Mouse (Mus musculus) lung, postnatal 0 days (tissue): ENCODE results near the gene Afg3l1. TPM values are rescaled to one million over a fixed set of nuclear protein-coding genes. Genes with fewer than 3 reads are reported as not detected.
"Not testable (repeated sequence)": the region's sequence is repeated elsewhere in the genome, so short reads cannot be mapped to it uniquely, and the experiment has no call there.

ENCODE experiments used
- ATAC-seq: fragments of 200-750 bp; cut with Nextera tagmentation; 2 replicates; pipeline ENCODE4 v1.8.0; 2017; ENCODE audit warnings: moderate library complexity
- DNase-seq: peaks from one replicate; pipeline ENCODE4 v3.0.0-alpha.2; 2016; ENCODE audit warnings: low spot score
- H3K27ac ChIP-seq: fragments of 300-500 bp; sonication (generic); 2 replicates; pipeline ENCODE4 v1.5.1; 2014; ENCODE audit warnings: antibody characterized with exemption, mild to moderate bottlenecking, low read length, mixed read lengths
- H3K27me3 ChIP-seq: fragments of 300-500 bp; sonication (generic); replicated peaks from 2 replicates; pipeline ENCODE4 v1.6.1; 2014; ENCODE audit warnings: low read length, mixed read lengths; ENCODE audit not compliant: insufficient read depth
- H3K36me3 ChIP-seq: fragments of 300-500 bp; sonication (generic); 2 replicates; pipeline ENCODE4 v1.6.1; 2014; ENCODE audit warnings: low read length, mixed read lengths; ENCODE audit not compliant: insufficient read depth
- H3K4me1 ChIP-seq: fragments of 300-500 bp; sonication (generic); 2 replicates; pipeline ENCODE4 v1.6.1; 2014; ENCODE audit warnings: antibody characterized with exemption, low read depth, low read length, mixed read lengths; ENCODE audit not compliant: insufficient read depth
- H3K4me2 ChIP-seq: fragments of 300-500 bp; sonication (generic); replicated peaks from 2 replicates; pipeline ENCODE4 v1.6.1; 2014; ENCODE audit warnings: low read depth, mild to moderate bottlenecking, low read length, moderate library complexity, mixed read lengths
- H3K4me3 ChIP-seq: fragments of 300-500 bp; sonication (generic); 2 replicates; pipeline ENCODE4 v1.5.1; 2014; ENCODE audit warnings: low read depth, low read length
- H3K9ac ChIP-seq: fragments of 300-500 bp; sonication (generic); replicated peaks from 2 replicates; pipeline ENCODE4 v1.6.1; 2014; ENCODE audit warnings: low read depth, mild to moderate bottlenecking
- H3K9me3 ChIP-seq: fragments of 300-500 bp; sonication (generic); 2 replicates; pipeline ENCODE4 v1.6.1; 2016; ENCODE audit warnings: low read length, mixed read lengths
- CTCF ChIP-seq: IDR thresholded peaks from 2 replicates; pipeline ENCODE4 v1.5.1; 2016; ENCODE audit warnings: antibody characterized with exemption, mild to moderate bottlenecking
- EP300 ChIP-seq: IDR thresholded peaks from 2 replicates; pipeline ENCODE4 v1.6.1; 2016; ENCODE audit warnings: antibody characterized with exemption, mild to moderate bottlenecking, control low read depth
- WGBS: fragments of 180-500 bp; shearing (Covaris S2); extraction: QIAGEN DNeasy Blood & Tissue Kit; methylation state at CpG from one replicate; pipeline ENCODE4 v1.1.7; 2014; 5-methylcytosine and 5-hydroxymethylcytosine counted together
- polyA plus RNA-seq: library from polyadenylated mRNA; unstranded; fragments of >200 nt; fragmentation: Nextera tagmentation; extraction: Ambion mirVana; gene quantifications from 2 replicates; pipeline ENCODE4 v1.2.1, GENCODE M21; 2015

Gene Afg3l1
- polyA plus RNA-seq, result 28.3 and 32.1 TPM in 2 replicates

DNA sequence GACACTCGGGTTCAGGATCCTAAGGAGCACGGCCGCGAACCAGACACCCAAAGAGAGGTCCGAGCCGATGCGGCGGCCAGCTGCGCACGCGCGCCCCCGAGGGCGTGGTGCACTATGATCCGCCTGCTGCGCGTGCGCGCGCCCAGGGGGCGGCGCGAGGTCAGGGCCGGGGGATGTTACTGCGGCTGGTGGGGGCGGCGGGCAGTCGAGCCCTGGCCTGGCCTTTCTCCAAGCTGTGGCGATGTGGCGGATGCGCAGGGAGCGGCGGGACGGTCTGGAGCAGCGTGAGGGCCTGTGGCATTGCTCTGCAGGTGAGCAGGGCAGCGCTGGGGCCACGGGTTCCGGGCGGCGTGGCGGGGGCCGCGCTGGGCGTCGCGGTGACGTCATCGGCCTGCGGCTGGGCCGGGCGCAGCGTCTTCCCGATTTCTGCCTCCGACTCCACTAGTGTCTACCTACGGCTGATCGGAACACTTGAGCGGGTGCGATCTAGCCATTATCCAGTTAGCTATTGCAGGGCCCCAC is at the start of gene Afg3l1:
TSS of gene Afg3l1 (plus strand) at position 167 of the 522 bp plus-strand sequence.
- Histone ChIP-seq H3K9me3 (no peaks in the 10 kb centered on the region), H3K4me2 (peak within 1 kb of the TSS; percentile 73), H3K9ac (peak within 1 kb of the TSS; percentile 51), H3K4me3 (peak within 1 kb of the TSS; percentile 93), H3K4me1 (peaks cover 11% of the 10 kb centered on the region; the same call in 1 of the 2 replicates), H3K27me3 (no peaks in the 10 kb centered on the region), H3K27ac (peak within 1 kb of the TSS; percentile 83), H3K36me3 (peaks cover 7% of the 10 kb centered on the region; the same call in 1 of the 2 replicates)
- under 1% methylated on average over 56 of the region's 58 CpGs for WGBS
- TF ChIP-seq CTCF, result peak; percentile 23; the same call in 1 of the 2 replicates
- no peak for TF ChIP-seq EP300
- DNase-seq, result peak; percentile 91
- peak; percentile 98 for ATAC-seq

DNA sequence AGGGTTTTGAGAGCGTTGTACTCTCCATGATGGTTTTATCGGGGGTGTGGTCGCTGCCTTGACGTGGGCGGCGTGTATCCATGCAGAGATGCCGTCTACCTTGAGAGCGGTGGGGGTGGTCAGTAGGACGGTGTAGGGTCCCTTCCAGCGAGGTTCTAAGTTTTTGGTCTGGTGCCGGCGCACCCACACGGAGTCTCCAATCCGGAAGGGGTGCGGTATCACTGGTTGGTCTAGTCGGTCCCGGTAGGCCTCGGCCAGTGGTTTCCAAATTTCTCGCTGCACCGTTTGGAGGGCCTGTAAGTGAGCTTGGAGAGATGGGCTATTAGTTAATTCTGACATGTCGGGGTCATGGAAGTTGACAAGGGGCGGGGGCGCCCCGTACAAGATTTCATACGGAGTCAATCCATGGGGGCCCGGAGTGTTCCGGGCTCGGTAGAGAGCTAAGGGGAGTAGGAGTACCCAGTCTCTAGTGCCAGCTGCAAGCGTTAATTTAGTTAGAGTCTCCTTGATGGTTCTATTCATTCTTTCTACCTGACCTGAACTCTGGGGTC is 49.3 kb upstream of the Afg3l1 start:
- H3K9me3 ChIP-seq, result peaks cover 7% of the 10 kb centered on the region; the same call in 1 of the 2 replicates
- no peaks in the 10 kb centered on the region for H3K4me1 ChIP-seq
- WGBS, result 97% methylated on average over 29 of the region's 29 CpGs
- no peak for DNase-seq
- TF ChIP-seq CTCF (no peak), EP300 (no peak)
- H3K27me3 ChIP-seq, result no peaks in the 10 kb centered on the region
- no peak overlapping the region for H3K4me3 ChIP-seq
- no peak for ATAC-seq
- H3K36me3 ChIP-seq, result no peaks in the 10 kb centered on the region
- H3K27ac ChIP-seq, result no peak overlapping the region
- H3K4me2 ChIP-seq, result no peak overlapping the region
- H3K9ac ChIP-seq, result no peak overlapping the region

DNA sequence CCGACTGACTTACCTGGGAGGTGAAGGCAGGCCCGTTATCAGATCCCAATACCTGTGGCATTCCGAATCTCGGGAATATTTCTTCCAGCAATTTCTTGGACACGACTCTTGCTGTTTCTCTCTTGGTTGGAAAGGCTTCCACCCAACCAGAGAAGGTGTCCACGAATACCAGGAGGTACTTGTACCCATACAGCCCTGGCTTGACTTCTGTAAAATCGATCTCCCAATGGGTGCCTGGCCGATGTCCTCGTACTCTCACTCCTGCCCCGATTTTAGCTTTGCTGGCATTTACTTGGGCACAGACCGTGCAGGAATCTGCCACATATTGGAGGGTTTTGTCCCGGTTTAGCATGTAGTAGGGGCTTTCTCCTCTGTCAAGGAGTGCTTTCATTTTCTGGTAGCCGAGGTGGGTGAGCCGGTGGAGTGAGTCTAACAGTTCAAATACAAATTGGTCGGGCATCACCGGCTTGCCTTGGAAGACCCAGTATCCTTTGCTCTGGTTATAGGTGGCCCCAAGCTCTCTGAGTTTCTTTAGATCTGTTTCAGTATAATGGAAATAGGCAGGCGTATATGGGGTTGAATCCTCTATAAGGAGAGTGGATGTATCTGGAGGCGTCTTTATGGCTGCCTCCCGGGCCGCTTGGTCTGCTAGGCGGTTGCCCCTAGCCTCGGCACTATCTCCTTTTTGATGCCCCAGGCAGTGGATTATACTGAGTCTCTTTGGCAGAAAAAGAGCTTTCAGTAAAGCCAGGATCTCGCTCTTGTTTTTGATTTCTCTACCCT is 48.6 kb upstream of the Afg3l1 start:
- Histone ChIP-seq H3K36me3 (no peaks in the 10 kb centered on the region), H3K4me3 (no peak overlapping the region), H3K9ac (no peak overlapping the region), H3K4me2 (no peak overlapping the region), H3K27ac (no peak overlapping the region), H3K9me3 (peaks cover 7% of the 10 kb centered on the region; the same call in 1 of the 2 replicates), H3K27me3 (no peaks in the 10 kb centered on the region), H3K4me1 (no peaks in the 10 kb centered on the region)
- DNase-seq (no peak), ATAC-seq (no peak)
- WGBS, result 93% methylated on average over 23 of the region's 23 CpGs
- TF ChIP-seq EP300 (no peak), CTCF (no peak)

DNA sequence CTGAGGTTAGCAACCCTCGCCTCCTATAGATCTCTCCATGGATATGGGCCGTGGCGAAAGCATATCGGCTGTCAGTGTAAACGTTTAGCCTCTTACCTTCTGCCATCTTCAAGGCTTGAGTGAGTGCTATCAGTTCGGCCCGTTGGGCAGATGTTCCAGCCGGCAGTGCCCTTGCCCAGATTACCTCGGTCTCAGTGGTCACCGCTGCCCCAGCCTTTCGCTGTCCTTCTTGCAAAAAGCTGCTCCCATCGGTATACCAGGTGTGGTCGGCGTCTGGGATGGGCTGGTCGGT is 48.0 kb upstream of the Afg3l1 start:
- not testable (repeated sequence) for H3K4me3 ChIP-seq, H3K27me3 ChIP-seq, H3K4me1 ChIP-seq, DNase-seq, H3K9ac ChIP-seq, H3K36me3 ChIP-seq, H3K9me3 ChIP-seq, ATAC-seq, H3K4me2 ChIP-seq, H3K27ac ChIP-seq
- WGBS, result 96% methylated on average over 15 of the region's 15 CpGs

DNA sequence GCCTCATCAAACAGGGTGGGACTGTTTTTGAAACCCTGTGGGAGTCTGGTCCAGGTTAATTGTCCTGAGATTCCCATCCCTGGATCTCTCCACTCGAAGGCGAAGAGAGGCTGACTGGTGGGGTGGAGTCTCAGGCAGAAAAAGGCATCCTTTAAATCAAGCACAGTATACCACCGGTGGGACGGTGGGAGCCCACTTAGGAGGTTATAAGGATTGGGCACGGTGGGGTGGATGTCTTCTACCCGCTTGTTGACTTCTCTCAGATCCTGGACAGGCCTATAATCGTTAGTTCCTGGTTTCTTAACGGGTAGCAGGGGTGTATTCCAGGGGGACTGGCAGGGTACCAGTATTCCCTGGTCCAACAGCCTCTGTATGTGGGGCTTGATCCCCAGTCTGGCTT is 46.8 kb upstream of the Afg3l1 start:
- not testable (repeated sequence) for H3K4me1 ChIP-seq, H3K27me3 ChIP-seq, H3K4me2 ChIP-seq, H3K9ac ChIP-seq, H3K36me3 ChIP-seq, DNase-seq, H3K9me3 ChIP-seq, ATAC-seq, H3K4me3 ChIP-seq, H3K27ac ChIP-seq
- 88% methylated on average over 7 of the region's 8 CpGs for WGBS

DNA sequence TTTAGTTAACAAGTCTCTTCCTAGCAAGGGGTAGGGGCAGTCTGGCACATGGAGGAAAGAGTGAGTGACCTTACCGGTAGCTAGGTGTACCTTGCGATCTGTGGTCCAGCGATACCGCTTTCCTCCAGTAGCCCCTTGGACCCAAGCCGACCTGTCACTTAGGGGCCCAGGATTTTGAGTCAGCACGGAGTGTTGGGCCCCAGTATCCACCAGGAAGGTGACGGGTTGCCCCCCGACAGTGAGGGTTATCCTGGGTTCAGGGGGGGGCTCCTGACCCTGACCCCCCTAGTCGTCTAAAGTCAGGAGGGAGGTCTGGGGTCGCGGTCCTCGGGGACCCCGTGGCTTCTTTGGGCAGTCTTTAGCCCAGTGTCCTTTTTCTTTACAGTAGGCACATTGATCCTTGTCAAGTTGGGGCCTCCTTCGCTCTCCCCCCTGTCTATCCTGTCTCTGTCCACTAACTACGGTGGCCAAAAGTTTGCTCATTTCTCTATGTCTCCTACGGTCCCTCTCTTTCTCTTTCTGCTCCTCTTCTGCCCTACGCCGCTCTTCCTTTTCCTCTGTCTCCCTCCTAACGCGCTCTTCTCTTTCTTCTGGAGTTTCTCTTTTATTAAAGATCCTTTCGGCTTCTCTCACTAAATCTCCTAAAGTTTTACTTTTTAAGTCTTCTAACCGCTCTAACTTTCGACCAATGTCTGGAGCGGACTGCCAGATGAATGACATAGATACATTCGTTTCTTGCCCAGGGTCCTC is 45.9 kb upstream of the Afg3l1 start:
- Histone ChIP-seq H3K27me3 (no peaks in the 10 kb centered on the region), H3K9ac (no peak overlapping the region), H3K4me1 (no peaks in the 10 kb centered on the region), H3K27ac (no peak overlapping the region), H3K4me2 (no peak overlapping the region), H3K36me3 (no peaks in the 10 kb centered on the region), H3K9me3 (peaks cover 7% of the 10 kb centered on the region; the same call in 1 of the 2 replicates), H3K4me3 (no peak overlapping the region)
- ATAC-seq, result no peak
- WGBS, result 93% methylated on average over 25 of the region's 25 CpGs
- no peak for DNase-seq
- TF ChIP-seq CTCF, result no peak
- TF ChIP-seq EP300, result no peak
